Mouse (Mus musculus) embryonic fibroblast, embryonic 13.5 days (primary cell): ENCODE data around the gene Lclat1.

Experiments used
- CTCF ChIP-seq: IDR thresholded peaks from 2 replicates; pipeline ENCODE4 v1.5.1; 2011; ENCODE audit warnings: mild to moderate bottlenecking, control low read depth, low read length, moderate library complexity, borderline replicate concordance; ENCODE audit not compliant: insufficient read depth
- POLR2A ChIP-seq: IDR thresholded peaks from 2 replicates; pipeline ENCODE4 v1.6.1; 2011; ENCODE audit warnings: low read depth, mild to moderate bottlenecking, control low read depth, low read length, moderate library complexity

DNA sequence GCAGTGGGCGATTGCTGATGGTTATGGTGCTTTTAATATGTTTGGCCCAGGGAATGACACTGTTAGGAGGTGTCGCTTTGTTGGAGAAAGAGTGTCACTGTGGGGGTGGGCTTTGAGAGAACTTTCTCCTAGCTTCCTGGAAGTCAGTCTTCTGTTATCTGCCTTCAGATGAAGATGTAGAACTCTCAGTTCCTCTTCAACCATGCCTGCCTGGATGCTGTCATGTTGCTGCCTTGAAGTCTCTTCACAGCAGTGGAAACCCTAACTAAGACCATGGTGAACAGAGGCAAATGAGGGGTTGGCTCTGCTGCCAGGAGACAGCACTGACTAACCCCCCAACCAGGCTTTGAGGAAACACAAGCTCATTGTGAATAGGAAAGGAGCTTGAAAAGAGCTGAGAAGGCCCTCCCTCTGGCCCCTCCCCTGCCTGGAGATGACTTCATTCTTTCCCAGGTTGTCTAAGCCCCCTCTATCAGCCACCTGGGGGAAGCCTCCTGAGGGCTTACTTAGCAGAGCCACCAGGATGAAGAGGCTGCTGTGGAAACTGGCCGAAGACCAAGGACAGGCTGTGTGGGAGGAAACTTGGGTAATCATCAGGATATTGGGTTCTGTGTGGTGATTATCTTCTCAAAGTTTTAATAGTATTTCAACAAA is 142.8 kb downstream of the Lclat1 start:
- TF ChIP-seq POLR2A (no peak), CTCF (no peak)
